8 mouse cellular contexts compared by ENCODE assay signal in the genomic region with DNA sequence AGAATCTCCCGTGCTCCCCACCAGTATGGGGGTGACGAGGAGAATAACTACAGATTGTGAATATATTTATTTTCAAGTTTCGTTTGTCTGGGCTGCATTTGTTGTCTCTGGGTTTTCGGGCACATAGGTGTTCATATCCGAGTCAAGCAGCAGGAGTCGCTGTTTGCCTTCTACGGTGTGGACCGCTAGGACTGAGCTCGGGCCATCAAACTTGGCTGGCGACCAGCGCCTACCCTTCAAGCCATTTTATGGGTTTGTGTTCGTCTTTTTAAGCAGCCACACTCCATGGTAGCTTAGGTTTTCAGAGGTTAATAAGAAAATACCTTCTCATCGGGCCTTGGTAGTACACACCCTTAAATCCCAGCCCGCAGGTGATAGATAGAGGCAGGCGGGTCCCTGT. TPM values are rescaled to one million over a fixed set of nuclear protein-coding genes. Genes with fewer than 3 reads are reported as not detected.
A peak's percentile ranks its signal among the peaks of the same experiment; 100 is the strongest.
DNase-seq lines count a peak whose midpoint lies in the region; ATAC-seq and TF ChIP-seq lines count a peak whose summit lies in the region.
"Not testable (repeated sequence)": the region's sequence is repeated elsewhere in the genome, so short reads cannot be mapped to it uniquely, and the experiment has no call there.

No protein-coding gene starts in this region.

- H3K36me3 ChIP-seq in embryonic facial prominence, embryonic 13.5 days, result peaks cover 39% of the 10 kb centered on the region
- peaks cover 13% of the 10 kb centered on the region; the same call in 1 of the 2 replicates for H3K36me3 ChIP-seq in heart, postnatal 0 days (replicated peaks; ENCODE audit: control insufficient read depth, insufficient read depth, low read length)
- H3K36me3 ChIP-seq in kidney, embryonic 15.5 days, result peaks cover 47% of the 10 kb centered on the region
- H3K36me3 ChIP-seq in liver, adult 2 months (ENCODE audit: control insufficient read depth, insufficient read depth, low read length); midbrain, embryonic 11.5 days (ENCODE audit: control insufficient read depth, insufficient read depth, low read length): not testable (repeated sequence)
- H3K36me3 ChIP-seq in stomach, embryonic 15.5 days, result peaks cover 17% of the 10 kb centered on the region

- not testable (repeated sequence) for ATAC-seq in embryonic facial prominence, embryonic 13.5 days (ENCODE audit: insufficient number of reproducible peaks, insufficient read depth, low FRiP score, low TSS enrichment, low read depth); kidney, embryonic 15.5 days (replicated peaks; ENCODE audit: low FRiP score); midbrain, embryonic 11.5 days (ENCODE audit: low FRiP score); stomach, embryonic 15.5 days (ENCODE audit: insufficient read depth, low FRiP score, low read depth)
- peak; percentile 37; the same call in 1 of the 2 replicates for ATAC-seq in heart, postnatal 0 days (ENCODE audit: insufficient read depth, low read depth)

- not testable (repeated sequence) for H3K9me3 ChIP-seq in embryonic facial prominence, embryonic 13.5 days; heart, postnatal 0 days (replicated peaks; ENCODE audit: control insufficient read depth, low read length); kidney, embryonic 15.5 days (replicated peaks); midbrain, embryonic 11.5 days (ENCODE audit: control insufficient read depth, low read length); stomach, embryonic 15.5 days

- TF ChIP-seq CTCF in cerebellum, adult 2 months (IDR thresholded peaks at IDR 0.05; ENCODE audit: borderline replicate concordance, insufficient read depth, low read depth, low read length), result peak; percentile 54; the same call in 1 of the 2 replicates
- peak; percentile 61 for TF ChIP-seq CTCF in heart, postnatal 0 days (IDR thresholded peaks at IDR 0.05; ENCODE audit: low read depth)
- TF ChIP-seq CTCF in liver, adult 2 months (IDR thresholded peaks at IDR 0.05; ENCODE audit: low read depth, low read length), result peak; percentile 52

- not testable (repeated sequence) for H3K27ac ChIP-seq in cerebellum, adult 2 months (ENCODE audit: insufficient read depth, low read length); heart, postnatal 0 days (ENCODE audit: low read depth); liver, adult 2 months (replicated peaks; ENCODE audit: insufficient read depth, low read depth, low read length); midbrain, embryonic 11.5 days (ENCODE audit: low read depth, low read length)
- peak overlapping the region; percentile 93; the same call in 1 of the 2 replicates for H3K27ac ChIP-seq in embryonic facial prominence, embryonic 13.5 days
- peak overlapping the region; percentile 89 for H3K27ac ChIP-seq in kidney, embryonic 15.5 days
- 0 out of 2 replicates have a peak overlapping the region, but pooled peaks have one; percentile 83 for H3K27ac ChIP-seq in stomach, embryonic 15.5 days

- peak; percentile 87 for DNase-seq in MN1 (ENCODE audit: low spot score)
- DNase-seq in cerebellum, adult 2 months, result peak; percentile 51 to 53
- peak; percentile 36 for DNase-seq in heart, postnatal 0 days (ENCODE audit: low spot score)
- DNase-seq in liver, adult 2 months (ENCODE audit: extremely low read depth, low read depth, low spot score), result not testable (repeated sequence)
- DNase-seq in midbrain, embryonic 11.5 days (ENCODE audit: low spot score, missing footprints), result peak; percentile 91

- H3K9ac ChIP-seq in embryonic facial prominence, embryonic 13.5 days; heart, postnatal 0 days (replicated peaks; ENCODE audit: low read depth, low read length); kidney, embryonic 15.5 days; liver, adult 2 months (ENCODE audit: low read depth, low read length); midbrain, embryonic 11.5 days (ENCODE audit: low read length); stomach, embryonic 15.5 days: not testable (repeated sequence)

- not testable (repeated sequence) for H3K4me3 ChIP-seq in cerebellum, adult 2 months (replicated peaks; ENCODE audit: insufficient read depth, low read depth, low read length); embryonic facial prominence, embryonic 13.5 days; heart, postnatal 0 days (ENCODE audit: low read depth, low read length); kidney, embryonic 15.5 days (replicated peaks); liver, adult 2 months (ENCODE audit: insufficient read depth, low read depth, low read length); midbrain, embryonic 11.5 days (ENCODE audit: low read depth, low read length); stomach, embryonic 15.5 days (replicated peaks)

- H3K79me2 ChIP-seq in liver, adult 2 months (ENCODE audit: control insufficient read depth, insufficient read depth, low read length), result not testable (repeated sequence)

- not testable (repeated sequence) for TF ChIP-seq EP300 in heart, postnatal 0 days (IDR thresholded peaks at IDR 0.05; ENCODE audit: low read depth)

- TF ChIP-seq POLR2A in cerebellum, adult 2 months (IDR thresholded peaks at IDR 0.05; ENCODE audit: borderline replicate concordance, insufficient read depth, low read length); liver, adult 2 months (IDR thresholded peaks at IDR 0.05; ENCODE audit: extremely low read depth, insufficient read depth, low read length): not testable (repeated sequence)

- H3K4me1 ChIP-seq in cerebellum, adult 2 months (ENCODE audit: control insufficient read depth, insufficient read depth, low read length); liver, adult 2 months (ENCODE audit: control insufficient read depth, insufficient read depth, low read length): not testable (repeated sequence)
- peaks cover 68% of the 10 kb centered on the region for H3K4me1 ChIP-seq in embryonic facial prominence, embryonic 13.5 days
- H3K4me1 ChIP-seq in heart, postnatal 0 days (ENCODE audit: control insufficient read depth, insufficient read depth), result peaks cover 24% of the 10 kb centered on the region
- peaks cover 59% of the 10 kb centered on the region for H3K4me1 ChIP-seq in kidney, embryonic 15.5 days
- peaks cover 23% of the 10 kb centered on the region for H3K4me1 ChIP-seq in midbrain, embryonic 11.5 days (ENCODE audit: control insufficient read depth, insufficient read depth, low read length)
- H3K4me1 ChIP-seq in stomach, embryonic 15.5 days, result peaks cover 49% of the 10 kb centered on the region

- peak overlapping the region; percentile 47; the same call in 1 of the 2 replicates for H3K4me2 ChIP-seq in embryonic facial prominence, embryonic 13.5 days
- not testable (repeated sequence) for H3K4me2 ChIP-seq in heart, postnatal 0 days (ENCODE audit: low read depth, low read length); kidney, embryonic 15.5 days; midbrain, embryonic 11.5 days; stomach, embryonic 15.5 days

- WGBS in cerebellum, adult 2 months, result 37% methylated on average over 15 of the region's 15 CpGs
- WGBS in embryonic facial prominence, embryonic 13.5 days, result 40% methylated on average over 15 of the region's 15 CpGs
- 39% methylated on average over 15 of the region's 15 CpGs for WGBS in heart, postnatal 0 days
- 50% methylated on average over 15 of the region's 15 CpGs for WGBS in kidney, embryonic 15.5 days
- WGBS in liver, adult 2 months, result 61% methylated on average over 15 of the region's 15 CpGs
- WGBS in midbrain, embryonic 11.5 days, result 66% methylated on average over 15 of the region's 15 CpGs
- 46% methylated on average over 15 of the region's 15 CpGs for WGBS in stomach, embryonic 15.5 days

- H3K27me3 ChIP-seq in cerebellum, adult 2 months (ENCODE audit: control insufficient read depth, insufficient read depth, low read length); embryonic facial prominence, embryonic 13.5 days; heart, postnatal 0 days (ENCODE audit: control insufficient read depth, insufficient read depth, low read length); kidney, embryonic 15.5 days; liver, adult 2 months (ENCODE audit: control insufficient read depth, insufficient read depth, low read length); midbrain, embryonic 11.5 days (ENCODE audit: control insufficient read depth, insufficient read depth, low read length); stomach, embryonic 15.5 days (replicated peaks): not testable (repeated sequence)

RNA-seq across cellular contexts. Expression of a gene that starts 5.8 kb away (rescaled TPM):
- 13.5 and 15.4 TPM in 2 replicates for polyA plus RNA-seq in cerebellum, adult 2 months (2012; rRNA removed)
- polyA plus RNA-seq in embryonic facial prominence, embryonic 13.5 days (2015; fragmentation: Nextera tagmentation; extraction: Ambion mirVana), result 39.4 and 44.7 TPM in 2 replicates
- total RNA-seq in heart, postnatal 0 days (2014; rRNA removed; ENCODE audit: low replicate concordance), result 24.0 and 36.2 TPM in 2 replicates
- polyA plus RNA-seq in heart, postnatal 0 days (2015; fragmentation: Nextera tagmentation; extraction: Ambion mirVana), result 14.7 and 15.8 TPM in 2 replicates
- polyA plus RNA-seq in kidney, embryonic 15.5 days (2015; fragmentation: Nextera tagmentation; extraction: Ambion mirVana), result 29.3 and 32.1 TPM in 2 replicates
- total RNA-seq in liver, adult 2 months (2014; rRNA removed), result 3.7 and 4.5 TPM in 2 replicates
- 14.1 and 14.6 TPM in 2 replicates for polyA plus RNA-seq in liver, adult 2 months (2012; rRNA removed)
- 13.2 and 14.8 TPM in 2 replicates for polyA plus RNA-seq in midbrain, embryonic 11.5 days (2014; fragmentation: Nextera tagmentation; extraction: Ambion mirVana)
- 34.0 and 41.0 TPM in 2 replicates for polyA plus RNA-seq in stomach, embryonic 15.5 days (2015; fragmentation: Nextera tagmentation; extraction: Ambion mirVana)

RNA-seq across cellular contexts. Expression of a gene that starts 14.2 kb away (rescaled TPM):
- polyA plus RNA-seq in cerebellum, adult 2 months (2012; rRNA removed), result 0.30 and 0.36 TPM in 2 replicates
- 26.9 and 31.5 TPM in 2 replicates for polyA plus RNA-seq in embryonic facial prominence, embryonic 13.5 days (2015; fragmentation: Nextera tagmentation; extraction: Ambion mirVana)
- total RNA-seq in heart, postnatal 0 days (2014; rRNA removed; ENCODE audit: low replicate concordance), result 1.4 and 2.2 TPM in 2 replicates
- 4.2 and 4.5 TPM in 2 replicates for polyA plus RNA-seq in heart, postnatal 0 days (2015; fragmentation: Nextera tagmentation; extraction: Ambion mirVana)
- polyA plus RNA-seq in kidney, embryonic 15.5 days (2015; fragmentation: Nextera tagmentation; extraction: Ambion mirVana), result 36.3 and 39.1 TPM in 2 replicates
- total RNA-seq in liver, adult 2 months (2014; rRNA removed), result 0.09 and 0.20 TPM in 2 replicates
- polyA plus RNA-seq in liver, adult 2 months (2012; rRNA removed), result 0.07 TPM in 1 of 2 replicates, not detected in the other
- 44.3 and 45.0 TPM in 2 replicates for polyA plus RNA-seq in midbrain, embryonic 11.5 days (2014; fragmentation: Nextera tagmentation; extraction: Ambion mirVana)
- 28.8 and 30.3 TPM in 2 replicates for polyA plus RNA-seq in stomach, embryonic 15.5 days (2015; fragmentation: Nextera tagmentation; extraction: Ambion mirVana)

RNA-seq across cellular contexts. Expression of a gene that starts 58.4 kb away (rescaled TPM):
- polyA plus RNA-seq in cerebellum, adult 2 months (2012; rRNA removed), result 25.8 and 27.3 TPM in 2 replicates
- polyA plus RNA-seq in embryonic facial prominence, embryonic 13.5 days (2015; fragmentation: Nextera tagmentation; extraction: Ambion mirVana), result 6.3 and 6.8 TPM in 2 replicates
- 3.4 and 6.2 TPM in 2 replicates for total RNA-seq in heart, postnatal 0 days (2014; rRNA removed; ENCODE audit: low replicate concordance)
- polyA plus RNA-seq in heart, postnatal 0 days (2015; fragmentation: Nextera tagmentation; extraction: Ambion mirVana), result 1.5 and 1.8 TPM in 2 replicates
- 4.2 and 5.2 TPM in 2 replicates for polyA plus RNA-seq in kidney, embryonic 15.5 days (2015; fragmentation: Nextera tagmentation; extraction: Ambion mirVana)
- 1.5 and 1.9 TPM in 2 replicates for total RNA-seq in liver, adult 2 months (2014; rRNA removed)
- 3.1 TPM in 2 replicates for polyA plus RNA-seq in liver, adult 2 months (2012; rRNA removed)
- polyA plus RNA-seq in midbrain, embryonic 11.5 days (2014; fragmentation: Nextera tagmentation; extraction: Ambion mirVana), result 4.4 and 5.9 TPM in 2 replicates
- polyA plus RNA-seq in stomach, embryonic 15.5 days (2015; fragmentation: Nextera tagmentation; extraction: Ambion mirVana), result 4.5 and 5.0 TPM in 2 replicates
